Mouse (Mus musculus) telencephalon, adult 2 months (tissue): ENCODE data around the gene 1700025B11Rik.
"Not testable (repeated sequence)": the region's sequence is repeated elsewhere in the genome, so short reads cannot be mapped to it uniquely, and the experiment has no call there.

Experiments
- DNase-seq: peaks from one replicate; pipeline ENCODE4 v3.0.0-alpha.2; 2011; ENCODE audit warnings: low read depth, low spot score

1700025B11Rik gene

DNA sequence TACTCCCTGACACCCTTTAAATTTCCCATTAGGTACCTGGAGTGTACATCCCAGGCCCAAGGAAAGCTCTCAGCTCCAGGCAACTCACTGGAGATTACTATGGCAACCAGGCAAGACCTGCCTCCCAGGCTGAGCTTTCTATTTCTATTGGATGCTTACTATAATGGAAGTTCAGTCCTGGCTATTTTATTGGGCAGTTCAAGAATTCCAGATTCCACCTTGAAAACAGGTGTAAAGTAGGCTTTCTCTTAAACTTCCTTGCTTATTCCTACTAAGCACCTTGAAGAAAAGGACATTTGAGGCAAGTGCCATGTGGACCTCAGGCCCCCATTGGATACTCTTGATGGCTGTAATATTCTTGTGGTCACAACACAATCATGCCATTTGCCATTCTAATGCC, at the start of gene 1700025B11Rik:
Gene 1700025B11Rik (minus strand): TSS at position 101 of the 400 bp plus-strand sequence.
- no peak for DNase-seq

DNA sequence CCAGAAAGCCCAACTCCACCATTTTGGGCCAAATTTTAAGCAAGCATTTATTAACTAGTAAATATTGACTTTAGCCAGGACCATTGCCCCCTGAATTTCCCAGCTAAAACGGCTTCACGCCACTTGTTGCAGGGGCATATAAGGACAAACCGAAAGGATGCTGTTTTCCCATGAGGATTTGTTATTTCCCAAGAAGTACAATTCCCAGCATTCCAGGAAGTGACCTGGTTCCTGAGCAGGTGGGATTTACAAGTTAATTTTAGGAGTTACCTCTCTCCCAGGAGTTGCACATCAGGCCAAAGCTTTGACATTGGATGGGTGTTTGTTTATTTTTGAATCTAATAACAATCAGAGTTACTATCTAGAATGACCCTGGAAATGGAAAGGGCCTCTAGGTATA, 44.4 kb upstream of the 1700025B11Rik start:
- no peak for DNase-seq

DNA sequence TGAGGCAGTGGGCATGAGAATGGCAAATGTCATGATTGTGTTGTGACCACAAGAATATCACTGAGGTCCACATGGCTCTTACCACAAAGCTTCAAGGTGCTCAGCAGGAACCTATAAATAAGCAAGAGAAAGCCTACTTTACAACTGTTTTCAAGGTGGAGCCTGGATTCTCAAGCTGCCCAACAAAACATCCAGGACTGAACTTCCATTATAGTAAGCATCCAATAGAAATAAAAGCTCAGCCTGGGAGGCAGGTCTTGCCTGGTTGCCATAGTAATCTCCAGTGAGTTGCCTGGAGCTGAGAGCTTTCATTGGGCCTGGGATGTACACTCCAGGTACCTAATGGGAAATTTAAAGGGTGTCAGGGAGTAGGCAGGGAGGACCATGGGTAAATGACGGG, 37.3 kb upstream of the 1700025B11Rik start, which contains the start of gene Gm36245:
Gene Gm36245 (plus strand): TSS at position 301 of the 400 bp plus-strand sequence.
- DNase-seq: no peak

DNA sequence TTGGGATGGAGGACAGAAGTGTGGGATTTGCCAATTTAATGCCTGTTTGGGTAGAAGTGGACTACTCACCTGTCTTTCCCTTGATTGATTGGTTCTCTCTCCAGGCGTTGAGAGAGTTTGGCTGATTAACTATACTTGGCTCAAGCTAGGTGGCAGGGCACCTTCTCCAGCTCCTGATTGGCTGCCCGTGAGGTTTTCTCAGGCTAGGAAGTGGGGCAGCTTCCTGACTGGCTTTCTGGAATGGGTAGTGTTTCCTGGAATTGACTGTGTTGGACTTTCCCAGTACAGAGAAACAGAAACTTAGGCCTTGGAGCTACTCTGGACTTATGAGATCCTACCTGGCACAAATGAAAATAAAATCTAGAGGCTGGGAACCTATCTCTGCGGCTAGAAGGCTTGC, 36.7 kb upstream of the 1700025B11Rik start:
- no peak for DNase-seq

DNA sequence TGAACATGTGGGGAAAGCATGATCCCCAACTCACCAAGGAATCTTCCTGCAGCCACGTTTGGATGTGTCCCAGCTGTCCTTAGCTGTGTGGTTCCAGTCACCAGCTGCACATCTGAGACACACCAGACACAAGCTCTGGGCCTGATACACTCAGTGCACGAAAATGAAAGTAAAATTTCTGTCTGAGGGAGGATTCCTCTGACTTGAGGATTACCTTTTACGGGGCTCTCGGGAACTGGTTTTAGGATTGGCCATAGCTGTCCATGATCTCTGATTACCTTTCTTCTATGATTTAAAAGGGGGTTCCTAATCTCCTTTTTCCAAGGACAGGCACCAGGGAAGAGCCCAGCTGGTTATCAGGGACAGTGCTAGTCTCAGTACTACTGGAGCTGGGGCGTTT, 34.3 kb upstream of the 1700025B11Rik start, which contains the start of gene Apol10b:
Gene Apol10b (minus strand): TSS at position 165 of the 400 bp plus-strand sequence.
- DNase-seq: no peak

DNA sequence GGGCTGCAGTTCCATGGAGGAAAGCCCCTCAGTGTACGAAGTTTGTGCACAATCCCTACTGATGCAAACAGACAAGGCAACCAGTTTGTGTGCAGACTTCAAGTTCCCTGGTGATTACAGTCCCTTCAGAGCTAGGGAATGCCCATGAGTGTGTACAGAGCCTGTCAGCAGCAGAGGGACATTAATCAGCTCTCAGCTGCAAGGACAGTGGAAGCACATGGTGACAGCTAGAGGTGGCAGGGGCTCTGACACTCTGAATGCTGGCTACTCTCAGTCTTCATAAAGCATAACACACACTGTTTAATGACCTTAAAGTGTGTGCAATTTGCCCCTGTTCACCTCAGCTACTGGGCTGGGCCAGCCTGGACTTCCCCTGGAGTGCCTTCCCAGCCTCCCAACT, 31.9 kb upstream of the 1700025B11Rik start:
- no peak for DNase-seq

DNA sequence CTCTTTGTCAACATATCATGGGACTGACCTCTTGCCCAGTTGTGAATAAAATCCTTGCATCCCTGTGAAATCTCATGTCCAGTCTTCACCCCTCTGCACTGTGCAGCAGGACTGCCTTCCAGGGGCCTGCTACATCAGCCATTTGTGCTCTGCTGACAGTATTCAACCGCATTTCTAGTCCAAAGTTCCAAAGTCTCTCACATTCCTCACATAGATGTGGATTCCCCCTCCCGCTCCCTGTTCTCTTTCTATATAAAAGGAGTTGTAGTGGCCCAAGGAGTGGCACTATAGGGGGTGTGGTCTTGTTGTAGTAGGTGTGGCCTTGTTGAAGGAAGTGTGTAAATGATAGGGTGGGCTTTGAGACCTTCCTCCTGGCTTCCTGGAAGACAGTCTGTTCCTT, 29.2 kb upstream of the 1700025B11Rik start:
- DNase-seq: no peak

DNA sequence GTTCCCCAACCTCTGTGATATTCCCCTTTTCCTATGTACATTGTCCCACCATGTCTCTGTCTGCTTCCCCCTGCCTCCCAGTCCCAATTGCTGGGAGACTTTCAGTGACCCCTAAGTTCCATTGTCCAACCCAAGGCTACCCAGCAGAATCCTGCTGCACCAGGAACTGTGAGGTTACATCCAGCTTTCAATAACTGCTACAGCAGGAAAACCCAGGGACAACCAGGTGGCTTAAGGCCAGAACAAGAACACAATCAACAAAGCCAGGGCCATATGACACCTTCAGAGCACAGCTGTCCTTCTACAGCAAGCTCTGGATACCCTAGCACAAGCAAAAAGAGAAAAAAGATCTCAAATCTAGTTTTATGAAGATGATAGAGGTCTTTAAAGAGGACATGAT, 27.3 kb upstream of the 1700025B11Rik start:
- DNase-seq: no peak

DNA sequence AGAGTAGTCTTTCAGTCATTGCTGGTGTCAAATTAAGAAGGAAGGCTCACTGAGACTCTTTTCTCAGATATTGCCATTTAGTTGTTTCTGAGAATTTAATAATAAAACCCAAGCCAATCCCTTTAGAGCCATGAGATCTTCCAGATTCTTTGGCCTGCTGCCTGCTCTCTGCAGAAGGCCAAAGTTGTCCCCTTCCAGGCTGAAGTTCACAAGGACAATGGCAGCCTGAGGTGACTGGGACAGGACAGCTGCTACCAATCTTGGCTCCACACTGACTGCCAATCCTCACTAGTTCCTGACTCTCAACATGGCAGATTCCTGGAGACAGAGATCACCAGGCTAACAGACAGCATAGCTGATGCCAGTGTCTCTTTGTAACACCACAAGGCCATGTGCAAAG, 25.3 kb upstream of the 1700025B11Rik start:
- DNase-seq: no peak

DNA sequence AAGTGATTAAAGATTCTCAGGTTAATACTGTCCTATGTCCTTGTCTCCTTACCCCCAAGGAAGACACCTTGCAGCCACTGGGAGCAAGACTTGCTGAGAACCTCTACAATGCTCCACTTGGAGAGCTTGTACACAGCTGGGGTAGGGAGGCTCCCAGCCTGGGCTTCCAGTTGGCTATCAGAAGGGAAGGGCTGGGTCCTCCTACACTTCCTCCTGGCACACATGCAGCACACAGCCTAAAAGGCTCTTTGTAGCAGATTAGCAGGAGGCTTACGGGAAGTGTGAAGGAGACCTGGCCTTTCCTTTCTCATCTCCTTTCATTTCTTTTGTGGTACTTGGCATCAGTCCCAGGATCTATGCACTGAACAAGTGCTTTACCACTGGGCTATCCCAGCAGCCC, 20.0 kb upstream of the 1700025B11Rik start:
- DNase-seq: no peak

DNA sequence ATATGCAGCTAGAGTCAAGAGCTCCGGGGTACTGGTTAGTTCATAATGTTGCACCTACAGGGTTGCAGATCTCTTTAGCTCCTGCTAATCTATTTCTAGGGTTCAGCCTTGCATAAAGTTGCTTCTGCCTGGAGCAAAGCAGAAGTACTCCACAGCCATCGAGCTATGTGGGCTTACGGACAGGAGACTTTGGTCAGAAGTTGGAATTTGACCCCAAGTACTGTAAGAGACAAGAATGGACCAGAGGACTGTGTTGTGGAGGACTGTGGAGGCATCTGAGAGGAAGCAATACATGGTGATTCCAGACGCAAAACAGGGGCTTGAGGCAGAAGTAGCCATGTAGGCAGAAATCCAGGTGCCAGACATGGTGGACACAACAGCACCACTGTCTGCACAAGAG, 17.6 kb upstream of the 1700025B11Rik start:
- DNase-seq: no peak

DNA sequence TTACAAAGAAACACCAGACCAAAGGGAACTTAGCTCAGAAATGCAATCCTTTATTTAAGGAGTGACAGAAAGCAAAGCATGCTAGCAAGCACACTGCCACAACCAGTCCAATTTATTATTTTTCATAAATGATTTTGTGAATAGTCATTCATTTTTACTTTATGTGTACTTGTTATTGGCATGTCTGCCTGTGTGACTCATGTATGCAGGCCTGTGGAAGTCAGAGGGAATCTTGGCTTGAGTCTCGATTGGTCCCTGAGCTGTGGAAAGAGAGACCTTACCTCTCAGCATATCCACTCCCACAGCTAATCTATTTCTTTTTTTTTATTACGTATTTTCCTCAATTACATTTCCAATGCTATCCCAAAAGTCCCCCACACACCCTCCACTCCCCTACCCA, 17.1 kb upstream of the 1700025B11Rik start:
- DNase-seq: no peak

DNA sequence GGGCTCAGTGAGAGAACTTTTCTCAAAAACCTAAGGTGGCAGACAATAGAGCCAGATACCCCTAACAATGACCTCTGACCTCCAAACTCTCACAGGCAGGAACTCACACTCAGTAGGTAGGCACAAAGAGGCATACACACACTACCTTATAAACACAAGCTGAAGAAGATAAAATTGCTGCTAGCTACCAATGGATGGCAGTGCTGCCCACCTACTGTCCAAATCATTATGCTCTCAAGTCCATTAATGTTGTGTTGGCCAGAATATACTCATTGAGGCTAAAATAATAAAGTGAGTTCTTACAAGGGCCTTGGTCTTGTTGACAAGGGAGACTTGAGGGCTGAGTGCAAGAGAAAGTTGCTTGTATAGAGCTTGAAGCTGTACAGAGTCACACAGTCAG, 1.5 kb upstream of the 1700025B11Rik start:
- no peak for DNase-seq

DNA sequence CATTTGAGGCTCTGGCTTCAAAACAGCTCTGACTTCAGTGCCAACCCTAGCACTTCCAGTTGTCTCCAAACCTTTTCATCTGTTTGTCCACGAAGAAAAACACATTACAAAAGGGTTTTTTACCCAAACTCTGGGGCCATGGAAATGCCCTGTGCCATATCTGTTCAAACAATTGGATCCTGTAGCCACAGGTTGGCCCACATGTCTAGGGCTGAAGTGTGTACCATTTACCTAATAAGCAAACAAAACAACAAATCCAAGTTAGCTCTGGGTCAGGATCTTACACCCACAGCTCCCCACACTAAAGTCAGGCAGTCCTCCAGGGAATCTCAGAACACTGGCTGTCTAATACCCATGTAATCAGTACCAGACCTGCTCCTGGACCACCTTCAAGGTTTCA, 22.5 kb downstream of the 1700025B11Rik start:
- not testable (repeated sequence) for DNase-seq

DNA sequence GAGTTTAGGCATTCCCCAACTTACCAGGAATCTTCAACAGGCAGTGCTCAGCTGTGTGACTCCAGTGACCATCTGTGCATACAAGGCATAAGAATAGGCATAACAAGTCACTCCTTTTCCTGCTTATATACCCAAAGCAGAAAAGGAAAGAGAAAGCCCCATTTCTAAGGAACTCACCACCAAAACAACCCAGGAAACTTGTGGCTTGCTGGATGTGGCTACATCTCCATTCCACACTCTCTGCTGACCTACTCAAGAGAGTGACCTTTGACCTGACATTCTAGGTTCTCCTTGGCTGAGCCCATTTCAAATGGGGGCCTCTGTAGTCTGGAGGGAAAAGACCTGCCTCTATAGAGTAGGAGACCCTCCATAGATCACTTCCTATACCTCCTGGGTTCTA, 28.5 kb downstream of the 1700025B11Rik start, which contains the start of gene Apol7c:
Gene Apol7c (minus strand): TSS at position 101 of the 400 bp plus-strand sequence.
- DNase-seq: no peak

DNA sequence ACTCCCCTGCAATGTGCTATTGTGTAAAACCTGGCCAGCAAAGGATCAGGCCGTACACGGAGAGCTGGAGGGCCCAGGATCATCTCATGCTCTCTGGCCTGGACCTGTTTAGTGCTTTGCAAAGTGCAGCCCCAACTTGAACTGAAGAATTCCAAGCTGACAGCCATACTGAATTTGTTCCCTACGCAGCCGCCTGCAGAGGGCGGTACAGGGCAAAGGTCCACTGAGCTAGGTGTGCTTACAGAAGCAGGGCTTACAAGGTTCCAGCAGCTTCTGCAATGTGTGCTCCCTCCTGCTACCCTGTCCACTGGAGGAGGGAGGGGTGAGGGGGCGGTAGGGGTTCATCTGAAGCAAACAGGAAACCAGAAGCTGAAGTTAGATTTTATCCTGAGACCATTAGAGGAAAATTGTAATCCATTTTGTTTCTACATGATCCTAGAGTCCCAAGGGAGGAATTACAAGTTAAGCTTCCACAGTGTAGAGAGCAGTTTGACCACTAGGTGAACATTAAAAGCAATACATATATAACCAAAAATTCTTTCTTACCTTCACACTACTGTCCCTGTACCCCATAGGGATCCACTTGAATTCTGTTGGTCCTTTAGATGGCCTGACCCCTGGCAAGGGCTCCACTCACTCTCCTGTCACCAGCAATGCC, 38.4 kb downstream of the 1700025B11Rik start:
- peak; percentile 1 for DNase-seq

DNA sequence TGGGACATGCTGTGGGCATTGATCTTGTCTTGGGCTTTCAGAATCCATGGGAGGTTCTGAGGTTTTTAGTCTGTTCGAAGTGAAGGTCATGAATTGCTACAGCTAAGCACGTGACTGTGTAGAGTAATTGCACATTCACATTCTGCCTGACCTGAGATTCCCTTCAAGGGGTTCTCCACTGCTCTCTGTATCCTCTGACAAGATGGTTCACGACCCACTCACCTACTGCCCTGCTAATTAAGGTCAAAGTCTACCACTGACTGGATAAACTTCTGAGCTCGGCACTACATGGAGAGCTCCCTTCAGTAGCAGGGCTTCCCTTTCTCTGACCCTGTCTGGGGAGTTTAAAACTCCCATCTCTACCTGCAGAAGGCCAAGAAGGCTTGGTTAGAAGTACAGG, 41.1 kb downstream of the 1700025B11Rik start:
- DNase-seq: not testable (repeated sequence)
